Mouse (Mus musculus): Measurements from ENCODE around the gene Klhl5. TPM values are rescaled to one million over a fixed set of nuclear protein-coding genes. Genes with fewer than 3 reads are reported as not detected.

Gene Klhl5
- polyA plus RNA-seq, 1 experiment from 2014 or later, result 3.5 TPM

GRCm38 (mm10) chr5:65091921-65092320, 15.4 kb upstream of the Klhl5 start, which contains the start of gene Tmem156:
Gene Tmem156 (minus strand): TSS chr5:65092132.
- H3K4me1 ChIP-seq (ENCODE audit: control insufficient read depth, low read depth, low read length), result no peaks in the 10 kb centered on the region; the same call in 1 of the 2 replicates
- no peak within 1 kb of the TSS for H3K4me2 ChIP-seq (ENCODE audit: low read depth, low read length)
- H3K27ac ChIP-seq (ENCODE audit: low read length), result no peak within 1 kb of the TSS
- ATAC-seq (ENCODE audit: low read depth), result no peak
- no peaks in the 10 kb centered on the region for H3K27me3 ChIP-seq (ENCODE audit: control insufficient read depth, insufficient read depth, low read depth, low read length)
- H3K36me3 ChIP-seq (ENCODE audit: control insufficient read depth, insufficient read depth), result no peaks in the 10 kb centered on the region
- no peaks in the 10 kb centered on the region for H3K9me3 ChIP-seq (replicated peaks; ENCODE audit: control insufficient read depth, low read length)
- 0 out of 2 replicates have a peak within 1 kb of the TSS, but pooled peaks have one; percentile 20 for H3K4me3 ChIP-seq (ENCODE audit: low read depth, low read length)
- 52% methylated on average over 5 of the region's 5 CpGs for WGBS (ENCODE audit: insufficient replicate concordance)
- H3K9ac ChIP-seq (ENCODE audit: low read depth, low read length), result no peak within 1 kb of the TSS

- Histone ChIP-seq H3K9me3 (replicated peaks; ENCODE audit: control insufficient read depth, low read length) (no peaks in the 10 kb centered on the region), H3K4me2 (ENCODE audit: low read depth, low read length) (no peak overlapping the region), H3K4me1 (ENCODE audit: control insufficient read depth, low read depth, low read length) (no peaks in the 10 kb centered on the region; the same call in 1 of the 2 replicates), H3K27me3 (ENCODE audit: control insufficient read depth, insufficient read depth, low read depth, low read length) (no peaks in the 10 kb centered on the region), H3K9ac (ENCODE audit: low read depth, low read length) (no peak overlapping the region), H3K4me3 (ENCODE audit: low read depth, low read length) (no peak overlapping the region), H3K27ac (ENCODE audit: low read length) (no peak overlapping the region), H3K36me3 (ENCODE audit: control insufficient read depth, insufficient read depth) (no peaks in the 10 kb centered on the region)
- no peak for ATAC-seq (ENCODE audit: low read depth)
Measured at GRCm38 (mm10) chr5:65093769-65094168, 13.6 kb upstream of the Klhl5 start.

- H3K27ac ChIP-seq (ENCODE audit: low read length), result no peak overlapping the region
- no peaks in the 10 kb centered on the region; the same call in 1 of the 2 replicates for H3K4me1 ChIP-seq (ENCODE audit: control insufficient read depth, low read depth, low read length)
- 57% methylated on average over 7 of the region's 7 CpGs for WGBS (ENCODE audit: insufficient replicate concordance)
- ATAC-seq (ENCODE audit: low read depth), result no peak
- no peak overlapping the region for H3K4me3 ChIP-seq (ENCODE audit: low read depth, low read length)
- no peak overlapping the region for H3K9ac ChIP-seq (ENCODE audit: low read depth, low read length)
- H3K36me3 ChIP-seq (ENCODE audit: control insufficient read depth, insufficient read depth), result no peaks in the 10 kb centered on the region
- no peaks in the 10 kb centered on the region for H3K9me3 ChIP-seq (replicated peaks; ENCODE audit: control insufficient read depth, low read length)
- H3K4me2 ChIP-seq (ENCODE audit: low read depth, low read length), result no peak overlapping the region
- H3K27me3 ChIP-seq (ENCODE audit: control insufficient read depth, insufficient read depth, low read depth, low read length), result no peaks in the 10 kb centered on the region
Measured at GRCm38 (mm10) chr5:65094902-65095545, 12.3 kb upstream of the Klhl5 start.

- WGBS (ENCODE audit: insufficient replicate concordance), result 57% methylated on average over 3 of the region's 3 CpGs
- no peak for ATAC-seq (ENCODE audit: low read depth)
- H3K9ac ChIP-seq (ENCODE audit: low read depth, low read length), result no peak overlapping the region
Measured at GRCm38 (mm10) chr5:65096082-65096481, 11.3 kb upstream of the Klhl5 start.

GRCm38 (mm10) chr5:65096805-65097204, 10.5 kb upstream of the Klhl5 start:
- Histone ChIP-seq H3K4me3 (ENCODE audit: low read depth, low read length) (no peak overlapping the region), H3K4me1 (ENCODE audit: control insufficient read depth, low read depth, low read length) (no peaks in the 10 kb centered on the region; the same call in 1 of the 2 replicates), H3K36me3 (ENCODE audit: control insufficient read depth, insufficient read depth) (no peaks in the 10 kb centered on the region), H3K9me3 (replicated peaks; ENCODE audit: control insufficient read depth, low read length) (no peaks in the 10 kb centered on the region), H3K9ac (ENCODE audit: low read depth, low read length) (no peak overlapping the region), H3K4me2 (ENCODE audit: low read depth, low read length) (no peak overlapping the region), H3K27ac (ENCODE audit: low read length) (no peak overlapping the region), H3K27me3 (ENCODE audit: control insufficient read depth, insufficient read depth, low read depth, low read length) (no peaks in the 10 kb centered on the region)
- ATAC-seq (ENCODE audit: low read depth), result no peak
- 53% methylated on average over 3 of the region's 3 CpGs for WGBS (ENCODE audit: insufficient replicate concordance)

More at GRCm38 (mm10) chr5:65096082-65096481, 11.3 kb upstream of the Klhl5 start:
- H3K27ac ChIP-seq (ENCODE audit: low read length), result no peak overlapping the region
- no peaks in the 10 kb centered on the region for H3K9me3 ChIP-seq (replicated peaks; ENCODE audit: control insufficient read depth, low read length)
- H3K4me2 ChIP-seq (ENCODE audit: low read depth, low read length), result no peak overlapping the region
- no peak overlapping the region for H3K4me3 ChIP-seq (ENCODE audit: low read depth, low read length)
- H3K36me3 ChIP-seq (ENCODE audit: control insufficient read depth, insufficient read depth), result no peaks in the 10 kb centered on the region
- H3K4me1 ChIP-seq (ENCODE audit: control insufficient read depth, low read depth, low read length), result no peaks in the 10 kb centered on the region; the same call in 1 of the 2 replicates
- H3K27me3 ChIP-seq (ENCODE audit: control insufficient read depth, insufficient read depth, low read depth, low read length), result no peaks in the 10 kb centered on the region

- peaks cover 6% of the 10 kb centered on the region for H3K4me1 ChIP-seq (ENCODE audit: control insufficient read depth, low read depth, low read length)
- H3K27me3 ChIP-seq (ENCODE audit: control insufficient read depth, insufficient read depth, low read depth, low read length), result no peaks in the 10 kb centered on the region
- H3K4me3 ChIP-seq (ENCODE audit: low read depth, low read length), result no peak overlapping the region
- no peak for ATAC-seq (ENCODE audit: low read depth)
- no peak overlapping the region for H3K9ac ChIP-seq (ENCODE audit: low read depth, low read length)
- no peak overlapping the region for H3K4me2 ChIP-seq (ENCODE audit: low read depth, low read length)
- H3K27ac ChIP-seq (ENCODE audit: low read length), result no peak overlapping the region
- WGBS (ENCODE audit: insufficient replicate concordance), result 59% methylated on average over 5 of the region's 5 CpGs
- H3K9me3 ChIP-seq (replicated peaks; ENCODE audit: control insufficient read depth, low read length), result no peaks in the 10 kb centered on the region
- H3K36me3 ChIP-seq (ENCODE audit: control insufficient read depth, insufficient read depth), result no peaks in the 10 kb centered on the region
Measured at GRCm38 (mm10) chr5:65097457-65097856, 9.9 kb upstream of the Klhl5 start.

GRCm38 (mm10) chr5:65100002-65100401, 7.3 kb upstream of the Klhl5 start:
- ATAC-seq (ENCODE audit: low read depth), result no peak
- Histone ChIP-seq H3K4me3 (ENCODE audit: low read depth, low read length) (no peak overlapping the region), H3K4me1 (ENCODE audit: control insufficient read depth, low read depth, low read length) (peaks cover 8% of the 10 kb centered on the region), H3K27me3 (ENCODE audit: control insufficient read depth, insufficient read depth, low read depth, low read length) (no peaks in the 10 kb centered on the region), H3K9me3 (replicated peaks; ENCODE audit: control insufficient read depth, low read length) (no peaks in the 10 kb centered on the region), H3K4me2 (ENCODE audit: low read depth, low read length) (no peak overlapping the region), H3K9ac (ENCODE audit: low read depth, low read length) (no peak overlapping the region), H3K36me3 (ENCODE audit: control insufficient read depth, insufficient read depth) (no peaks in the 10 kb centered on the region), H3K27ac (ENCODE audit: low read length) (no peak overlapping the region)
- WGBS (ENCODE audit: insufficient replicate concordance), result 78% methylated on average over 11 of the region's 11 CpGs

- no peak for ATAC-seq (ENCODE audit: low read depth)
- no peak overlapping the region for H3K4me3 ChIP-seq (ENCODE audit: low read depth, low read length)
- H3K36me3 ChIP-seq (ENCODE audit: control insufficient read depth, insufficient read depth), result no peaks in the 10 kb centered on the region
- H3K27ac ChIP-seq (ENCODE audit: low read length), result no peak overlapping the region
- WGBS (ENCODE audit: insufficient replicate concordance), result 29% methylated on average over 5 of the region's 5 CpGs
- no peak overlapping the region for H3K4me2 ChIP-seq (ENCODE audit: low read depth, low read length)
- peaks cover 8% of the 10 kb centered on the region for H3K4me1 ChIP-seq (ENCODE audit: control insufficient read depth, low read depth, low read length)
- H3K27me3 ChIP-seq (ENCODE audit: control insufficient read depth, insufficient read depth, low read depth, low read length), result no peaks in the 10 kb centered on the region
- H3K9ac ChIP-seq (ENCODE audit: low read depth, low read length), result no peak overlapping the region
- H3K9me3 ChIP-seq (replicated peaks; ENCODE audit: control insufficient read depth, low read length), result no peaks in the 10 kb centered on the region
Measured at GRCm38 (mm10) chr5:65101209-65101608, 6.1 kb upstream of the Klhl5 start.

- 43% methylated on average over 6 of the region's 6 CpGs for WGBS (ENCODE audit: insufficient replicate concordance)
- H3K4me1 ChIP-seq (ENCODE audit: control insufficient read depth, low read depth, low read length), result peaks cover 8% of the 10 kb centered on the region
- no peak overlapping the region for H3K9ac ChIP-seq (ENCODE audit: low read depth, low read length)
- ATAC-seq (ENCODE audit: low read depth), result 0 out of 2 replicates have a peak, but pooled peaks have one; percentile 13
- no peaks in the 10 kb centered on the region for H3K9me3 ChIP-seq (replicated peaks; ENCODE audit: control insufficient read depth, low read length)
- H3K27ac ChIP-seq (ENCODE audit: low read length), result 0 out of 2 replicates have a peak overlapping the region, but pooled peaks have one; percentile 12
- no peak overlapping the region for H3K4me2 ChIP-seq (ENCODE audit: low read depth, low read length)
- no peak overlapping the region for H3K4me3 ChIP-seq (ENCODE audit: low read depth, low read length)
- no peaks in the 10 kb centered on the region for H3K27me3 ChIP-seq (ENCODE audit: control insufficient read depth, insufficient read depth, low read depth, low read length)
- H3K36me3 ChIP-seq (ENCODE audit: control insufficient read depth, insufficient read depth), result no peaks in the 10 kb centered on the region
Measured at GRCm38 (mm10) chr5:65101621-65102020, 5.7 kb upstream of the Klhl5 start.
